Mouse (Mus musculus) E14TG2a.4 (cell line): ENCODE measurements around the gene Phf11c.
"Not testable (repeated sequence)": the region's sequence is repeated elsewhere in the genome, so short reads cannot be mapped to it uniquely, and the experiment has no call there.

Experiments used
- H3K27me3 ChIP-seq: 2 replicates; pipeline ENCODE4 v1.6.1; 2014; ENCODE audit warnings: low read length, control low read depth; ENCODE audit not compliant: insufficient read depth
- H3K36me3 ChIP-seq: 2 replicates; pipeline ENCODE4 v1.6.1; 2014; ENCODE audit warnings: low read length, control low read depth; ENCODE audit not compliant: insufficient read depth
- H3K4me1 ChIP-seq: replicated peaks from 2 replicates; pipeline ENCODE4 v1.6.1; 2014; ENCODE audit warnings: low read depth, low read length, control low read depth
- H3K4me3 ChIP-seq: replicated peaks from 2 replicates; pipeline ENCODE4 v1.5.1; 2014; ENCODE audit warnings: mild to moderate bottlenecking, low read length
- H3K9me3 ChIP-seq: 2 replicates; pipeline ENCODE4 v1.6.1; 2014; ENCODE audit warnings: low read length, control low read depth
- CTCF ChIP-seq: conservative IDR thresholded peaks from 2 replicates; pipeline ENCODE4 v1.5.1; 2014; ENCODE audit warnings: low read length
- NANOG ChIP-seq: IDR thresholded peaks from 2 replicates; pipeline ENCODE4 v1.6.1; 2014; ENCODE audit warnings: borderline replicate concordance, low read length, mixed read lengths
- POU5F1 ChIP-seq: IDR thresholded peaks from 2 replicates; pipeline ENCODE4 v1.6.1; 2014; ENCODE audit warnings: low read length, borderline replicate concordance

The Phf11c gene

DNA sequence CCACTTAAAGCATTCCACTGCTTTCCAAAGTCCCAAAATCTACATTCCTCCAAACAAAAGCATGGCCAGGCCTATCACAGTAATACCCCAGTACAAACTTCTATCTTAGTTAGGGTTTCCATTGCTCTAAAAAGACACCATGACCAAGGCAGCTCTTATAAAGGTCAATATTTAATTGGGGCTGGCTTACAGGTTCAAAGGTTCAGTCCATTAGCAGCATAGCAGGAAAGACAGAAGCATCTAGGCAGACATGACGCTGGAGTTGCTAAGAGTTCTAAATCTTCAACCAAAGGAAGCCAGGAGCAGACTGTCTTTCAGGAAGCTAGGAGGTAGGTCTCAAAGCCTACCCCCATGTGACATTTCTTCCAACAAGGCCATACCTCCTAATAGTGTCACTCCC, 35.4 kb upstream of the Phf11c start:
- Histone ChIP-seq H3K4me3 (no peak overlapping the region), H3K36me3 (0 out of 2 replicates have a peak, but pooled peaks cover 4% of the 10 kb centered on the region), H3K27me3 (no peaks in the 10 kb centered on the region), H3K4me1 (no peaks in the 10 kb centered on the region), H3K9me3 (no peaks in the 10 kb centered on the region)
- TF ChIP-seq POU5F1 (no peak), NANOG (no peak), CTCF (no peak)

DNA sequence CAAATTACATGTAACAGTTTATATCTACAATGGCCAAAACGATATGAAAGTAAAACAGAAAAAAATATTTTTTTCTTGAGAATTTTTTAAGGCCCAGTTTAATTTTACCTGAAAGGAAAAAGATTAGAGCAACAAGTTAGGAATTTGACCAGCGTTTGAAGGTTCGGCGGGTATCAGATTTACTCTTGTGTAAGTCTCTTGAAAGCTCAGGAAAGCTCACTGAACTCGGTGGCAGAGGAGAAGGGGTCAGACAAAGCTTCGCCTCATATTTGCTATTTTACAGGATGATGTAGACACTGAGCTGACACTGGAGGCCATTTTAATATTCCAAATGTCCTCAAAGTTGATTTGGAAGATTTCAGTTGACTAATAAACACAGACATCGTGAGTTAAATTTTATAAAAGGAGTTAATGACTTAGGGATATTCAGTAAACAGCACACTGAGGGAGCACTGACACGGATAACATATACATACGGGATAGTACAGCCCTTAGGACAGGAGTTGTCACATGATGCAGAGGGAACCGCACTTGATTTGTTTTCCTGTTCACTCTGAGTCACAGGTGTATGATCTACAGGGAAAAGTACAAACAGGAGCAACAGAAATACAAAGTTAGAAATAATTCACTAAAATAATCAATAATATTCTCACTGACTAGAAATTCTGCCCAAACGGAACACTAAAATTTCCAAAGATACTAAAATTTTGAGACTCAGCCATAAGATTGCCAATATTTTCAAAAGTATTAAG, 27.9 kb upstream of the Phf11c start:
- Histone ChIP-seq H3K36me3 (peaks cover 18% of the 10 kb centered on the region), H3K4me1 (no peaks in the 10 kb centered on the region), H3K9me3 (no peaks in the 10 kb centered on the region), H3K27me3 (no peaks in the 10 kb centered on the region), H3K4me3 (no peak overlapping the region)
- TF ChIP-seq NANOG, result no peak
- no peak for TF ChIP-seq CTCF
- TF ChIP-seq POU5F1, result no peak

DNA sequence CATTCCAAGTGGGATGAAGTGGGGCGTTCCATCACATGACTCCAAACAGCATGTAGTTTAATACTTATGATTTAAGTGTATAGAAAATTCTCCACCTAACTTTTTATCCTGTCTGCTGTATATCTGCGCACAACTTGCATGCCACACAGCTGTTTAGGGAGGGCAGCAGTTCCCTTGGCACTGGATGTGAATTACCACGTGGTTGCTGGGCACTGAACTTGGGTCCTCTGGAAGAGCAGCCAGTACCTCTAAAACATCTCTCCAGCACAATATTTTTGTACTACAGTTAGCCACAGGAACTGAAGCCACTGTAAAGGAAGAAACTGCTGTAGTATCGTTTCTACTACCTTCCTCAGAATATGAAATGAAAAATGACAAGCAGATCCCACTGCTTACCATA, 23.0 kb upstream of the Phf11c start:
- Histone ChIP-seq H3K36me3 (peaks cover 46% of the 10 kb centered on the region), H3K4me1 (peaks cover 3% of the 10 kb centered on the region; the same call in 1 of the 2 replicates), H3K27me3 (no peaks in the 10 kb centered on the region), H3K4me3 (no peak overlapping the region), H3K9me3 (no peaks in the 10 kb centered on the region)
- no peak for TF ChIP-seq POU5F1
- TF ChIP-seq CTCF, result no peak
- TF ChIP-seq NANOG, result no peak

DNA sequence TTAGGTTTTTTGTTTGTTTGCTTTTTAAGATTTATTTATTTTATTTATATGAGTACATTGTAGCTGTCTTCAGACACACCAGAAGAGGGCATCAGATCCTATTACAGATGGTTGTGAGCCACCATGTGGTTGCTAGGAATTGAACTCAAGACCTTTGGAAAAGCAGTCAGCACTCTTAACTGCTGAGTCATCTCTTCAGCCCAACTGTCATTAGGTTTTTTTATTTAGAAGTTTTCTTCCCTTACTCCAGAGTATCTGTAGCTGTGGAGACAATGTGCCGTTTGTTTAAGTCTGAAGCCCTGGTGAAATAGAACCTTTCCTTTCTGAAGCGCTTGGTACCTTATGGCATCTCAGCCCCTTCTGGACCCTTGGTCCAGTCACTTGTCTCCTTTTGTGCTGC, 19.8 kb upstream of the Phf11c start:
- peaks cover 56% of the 10 kb centered on the region for H3K36me3 ChIP-seq
- not testable (repeated sequence) for H3K4me3 ChIP-seq, H3K9me3 ChIP-seq, H3K4me1 ChIP-seq, H3K27me3 ChIP-seq

DNA sequence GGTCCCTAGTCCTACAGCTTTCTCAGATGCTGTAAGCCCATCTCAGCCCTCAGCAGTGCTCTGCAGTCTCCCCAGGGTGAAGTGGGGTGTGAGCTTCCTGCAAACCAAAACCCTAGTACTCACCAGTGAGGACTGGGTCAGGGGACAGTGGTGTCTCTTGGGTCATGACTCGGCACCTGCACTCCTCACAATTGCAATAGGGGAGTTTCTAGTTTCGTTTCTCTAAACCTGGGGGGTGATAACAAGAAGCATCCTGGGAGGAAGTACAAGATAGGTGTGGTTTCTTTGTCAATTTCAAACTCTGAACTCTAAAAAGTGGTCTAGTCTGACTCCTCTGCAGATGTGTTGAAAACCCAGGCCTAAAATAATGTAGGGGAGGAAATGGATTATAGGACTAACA, 1.8 kb upstream of the Phf11c start:
- Histone ChIP-seq H3K27me3 (no peaks in the 10 kb centered on the region), H3K36me3 (peaks cover 37% of the 10 kb centered on the region), H3K9me3 (no peaks in the 10 kb centered on the region), H3K4me1 (no peaks in the 10 kb centered on the region), H3K4me3 (no peak overlapping the region)
- no peak for TF ChIP-seq CTCF
- no peak for TF ChIP-seq POU5F1
- no peak for TF ChIP-seq NANOG

DNA sequence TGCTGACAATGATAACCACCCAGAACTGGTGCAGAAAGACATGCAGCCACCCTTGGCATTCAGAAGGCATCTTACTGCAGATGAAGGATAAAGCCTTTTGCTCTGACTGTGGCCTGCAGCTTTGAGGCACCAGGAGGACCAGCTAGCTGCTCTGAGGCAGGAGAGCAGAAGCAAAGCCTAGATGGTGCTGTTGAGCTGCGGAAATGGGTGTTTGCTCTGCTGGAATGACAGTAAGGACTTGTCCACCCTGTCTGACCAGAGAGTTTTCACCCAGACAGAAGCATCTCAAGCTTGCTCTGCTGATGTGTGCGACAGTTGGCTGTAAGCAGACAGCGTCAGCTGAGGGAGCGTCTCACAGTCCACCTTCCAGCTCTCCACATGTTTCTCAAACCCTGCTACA, 5.0 kb downstream of the Phf11c start:
- H3K4me1 ChIP-seq, H3K27me3 ChIP-seq, H3K9me3 ChIP-seq, H3K36me3 ChIP-seq, H3K4me3 ChIP-seq: not testable (repeated sequence)

DNA sequence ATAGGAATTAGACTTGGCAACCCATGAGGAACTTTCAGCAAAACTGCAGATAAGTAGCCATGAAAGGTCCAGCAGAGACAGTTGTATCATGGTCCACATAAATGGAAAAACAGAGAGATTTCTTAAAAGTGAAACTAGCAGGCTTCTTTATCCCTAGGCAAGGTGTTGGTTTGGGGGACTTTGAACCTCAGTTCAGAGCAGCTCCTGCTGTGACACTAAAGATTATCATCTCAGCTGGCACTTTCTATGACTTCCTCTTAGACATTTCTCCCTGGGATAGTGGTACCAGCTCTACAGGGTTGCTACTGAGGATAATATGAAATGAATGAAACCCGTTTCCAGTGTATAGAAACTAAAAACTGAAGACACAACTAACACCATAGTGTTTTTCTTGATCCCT, 5.6 kb downstream of the Phf11c start:
- no peaks in the 10 kb centered on the region; the same call in 1 of the 2 replicates for H3K9me3 ChIP-seq
- no peaks in the 10 kb centered on the region for H3K27me3 ChIP-seq
- H3K4me1 ChIP-seq, result no peaks in the 10 kb centered on the region
- H3K4me3 ChIP-seq, result no peak overlapping the region
- peaks cover 3% of the 10 kb centered on the region; the same call in 1 of the 2 replicates for H3K36me3 ChIP-seq
- no peak for TF ChIP-seq NANOG
- no peak for TF ChIP-seq POU5F1
- TF ChIP-seq CTCF, result no peak

DNA sequence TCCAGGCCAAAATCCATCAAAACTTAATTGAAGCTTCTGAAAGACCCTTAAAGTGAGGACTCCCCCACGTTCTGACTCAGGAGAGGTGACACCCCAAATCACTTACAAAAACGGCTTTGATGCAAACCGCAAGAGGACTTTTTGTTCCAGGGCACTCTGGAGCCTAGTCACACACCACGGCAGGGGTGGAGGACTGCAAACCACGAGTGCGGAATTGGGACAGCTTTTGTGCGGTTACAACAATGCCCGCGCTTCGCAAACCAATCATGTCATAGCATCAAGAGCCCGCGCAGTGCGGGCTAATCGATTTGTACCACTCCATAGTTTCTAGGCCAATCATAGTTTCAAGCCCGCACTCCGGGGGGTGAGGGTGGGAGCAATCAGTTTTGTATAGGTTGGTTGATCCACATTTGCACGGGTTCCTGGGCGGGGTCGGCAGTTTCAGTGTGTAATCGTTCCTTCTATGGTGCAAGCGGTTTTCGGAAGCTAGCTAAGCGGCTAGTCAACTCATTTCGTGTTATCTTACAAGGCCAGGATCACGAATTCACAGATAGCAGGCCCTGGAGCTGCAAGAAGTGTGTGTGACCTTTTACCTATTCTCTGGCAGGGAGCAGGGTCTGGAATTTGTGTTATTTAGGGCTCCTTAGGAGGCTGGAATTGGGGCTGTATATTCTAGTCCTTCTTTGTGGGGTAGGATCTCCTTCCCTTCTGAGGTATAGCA, 24.7 kb downstream of the Phf11c start:
- TF ChIP-seq NANOG (peak; percentile 80; the same call in 1 of the 2 replicates), CTCF (no peak)
- Histone ChIP-seq H3K4me1 (peaks cover 49% of the 10 kb centered on the region), H3K36me3 (peaks cover 12% of the 10 kb centered on the region), H3K4me3 (peak overlapping the region; percentile 78), H3K9me3 (peaks cover 35% of the 10 kb centered on the region), H3K27me3 (no peaks in the 10 kb centered on the region)

DNA sequence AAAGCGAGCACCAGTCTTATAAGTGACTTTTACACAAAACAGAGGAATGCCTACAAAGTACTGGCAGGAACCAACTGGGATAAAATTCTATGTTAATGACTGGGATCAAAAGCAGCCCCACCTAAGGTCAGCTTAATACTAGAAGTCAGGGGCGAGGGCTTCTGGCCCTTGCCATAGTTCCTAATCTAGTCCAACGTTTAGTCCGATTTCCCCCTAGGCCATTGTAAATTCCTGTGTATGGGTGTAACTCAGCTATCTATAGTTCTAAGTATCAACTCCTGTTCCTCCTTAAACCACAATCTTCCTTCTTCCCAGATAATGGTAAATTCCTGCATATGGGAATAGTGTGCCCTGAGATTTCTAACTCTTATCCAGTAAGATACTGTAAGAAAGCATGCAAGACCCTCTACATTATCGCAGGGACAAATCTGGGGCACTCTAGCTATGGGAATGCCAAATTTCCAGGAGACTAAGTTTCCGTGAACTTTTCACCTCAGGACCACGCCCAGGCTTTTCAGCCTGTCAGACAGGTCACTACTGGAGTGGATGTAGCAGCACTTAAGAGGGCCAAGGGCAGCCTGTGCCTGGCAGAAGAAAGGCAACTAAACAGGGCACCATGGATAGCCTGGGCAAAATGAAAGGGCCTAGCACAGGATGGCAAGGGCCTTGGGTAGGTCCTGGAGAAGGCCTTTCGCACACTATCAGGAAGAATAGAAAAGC, 28.6 kb downstream of the Phf11c start:
- Histone ChIP-seq H3K27me3 (no peaks in the 10 kb centered on the region), H3K4me1 (peaks cover 57% of the 10 kb centered on the region), H3K4me3 (peak overlapping the region; percentile 46; the same call in 1 of the 2 replicates), H3K36me3 (peaks cover 48% of the 10 kb centered on the region), H3K9me3 (peaks cover 4% of the 10 kb centered on the region)
- TF ChIP-seq NANOG, result no peak
- TF ChIP-seq CTCF, result no peak
